Mouse (Mus musculus): ENCODE measurements around the gene Shpk.

DNA sequence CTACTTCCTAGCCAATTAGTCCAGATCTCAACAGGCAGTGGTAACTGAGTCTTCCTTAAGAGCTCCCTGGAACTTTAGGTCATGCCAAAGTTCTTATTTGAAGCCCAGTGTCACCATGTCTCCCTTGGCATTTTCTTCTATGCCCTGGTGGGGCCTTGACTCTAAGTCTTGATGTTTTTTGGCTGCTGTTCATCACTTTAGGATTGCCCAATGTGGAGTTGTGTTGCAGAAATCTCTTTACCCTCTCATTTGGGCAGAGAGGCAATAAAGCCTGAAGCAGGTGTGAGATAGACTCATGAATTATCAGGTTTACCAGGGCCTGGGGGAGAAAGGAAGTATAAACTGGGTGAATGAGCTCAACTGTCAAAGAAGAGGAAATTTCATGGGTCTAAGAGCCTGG lies 59.4 kb downstream of the Shpk start:
- TF ChIP-seq CTCF (IDR thresholded peaks at IDR 0.05; ENCODE audit: extremely low read depth, insufficient read depth, low read length) (no peak), POLR2A (IDR thresholded peaks at IDR 0.05; ENCODE audit: extremely low read depth, insufficient read depth, low read length) (no peak)

All from cortical plate, adult 2 months (tissue).